Comparison of ENCODE assay signal across 13 mouse cellular contexts in the genomic region with DNA sequence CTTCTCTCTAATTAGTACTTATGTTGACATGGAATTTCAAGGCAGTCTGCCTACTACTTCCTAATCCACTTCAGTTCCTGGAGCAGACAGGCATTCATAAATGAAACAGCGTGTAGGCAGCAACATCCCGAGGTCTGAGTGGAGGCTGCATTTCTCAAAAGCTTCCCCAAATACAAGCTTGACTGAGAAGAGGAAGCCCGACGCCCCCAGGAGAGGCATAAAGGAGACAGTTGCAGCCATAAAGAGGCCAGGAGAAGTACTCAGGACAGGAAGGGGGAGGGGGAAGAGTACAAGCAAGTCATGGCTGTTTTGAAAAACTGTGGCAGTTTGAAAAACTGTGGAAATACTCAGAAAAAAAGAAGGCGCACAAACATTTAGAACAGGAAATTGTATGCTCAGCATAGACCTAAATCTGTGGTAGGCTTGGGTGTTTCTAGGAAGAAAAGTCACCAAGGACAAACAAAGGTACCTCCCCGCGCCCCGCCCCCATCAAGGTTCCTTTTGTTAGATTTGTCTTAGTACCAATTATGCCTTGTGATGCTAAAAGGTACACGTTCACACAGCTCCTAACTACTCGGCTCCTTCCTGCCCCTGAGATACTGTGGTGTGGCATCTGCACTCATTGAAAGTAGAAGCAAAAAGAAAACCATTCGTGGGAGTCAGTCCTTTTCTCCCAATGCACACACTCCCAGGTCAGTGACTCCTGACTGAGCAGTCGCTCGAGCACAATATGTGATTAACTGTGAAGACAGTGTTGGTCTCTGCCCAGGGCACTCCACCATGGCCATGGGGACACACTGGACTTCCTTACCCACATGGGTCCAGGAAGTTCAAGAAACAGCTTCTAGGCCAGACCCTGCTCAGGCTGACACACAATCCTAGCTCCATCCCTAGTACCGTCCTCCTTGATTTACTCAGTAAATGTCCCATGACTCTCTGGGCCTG.
DNase-seq lines count a peak whose midpoint lies in the region; ATAC-seq and TF ChIP-seq lines count a peak whose summit lies in the region.
"Had no signal": no experiment of that assay in that cellular context is flagged by ENCODE, and none has a peak within 500 bp of the region (broad histone marks: within the 10 kb centered on the region; RNA-seq: fewer than 3 reads in every experiment).

No protein-coding gene starts in this region.

- H3K4me1 ChIP-seq in hindbrain, embryonic 10.5 days (replicated peaks) = peaks cover 22% of the 10 kb centered on the region
- H3K4me1 ChIP-seq in hindbrain, postnatal 0 days (ENCODE audit: insufficient read depth, low read length) = no peaks in the 10 kb centered on the region
- H3K4me1 ChIP-seq in stomach, embryonic 16.5 days (ENCODE audit: control insufficient read depth, insufficient read depth, low read length) = peaks cover 9% of the 10 kb centered on the region; the same call in 1 of the 2 replicates
- no peaks in the 10 kb centered on the region for H3K4me1 ChIP-seq in stomach, postnatal 0 days (replicated peaks; ENCODE audit: control insufficient read depth, insufficient read depth)

- no peaks in the 10 kb centered on the region for H3K27me3 ChIP-seq in hindbrain, embryonic 10.5 days (ENCODE audit: insufficient read depth, poor library complexity, severe bottlenecking)
- no peaks in the 10 kb centered on the region for H3K27me3 ChIP-seq in hindbrain, postnatal 0 days (ENCODE audit: insufficient read depth, low read length)
- H3K27me3 ChIP-seq in stomach, embryonic 16.5 days (ENCODE audit: control insufficient read depth, insufficient read depth, low read length) = no peaks in the 10 kb centered on the region
- H3K27me3 ChIP-seq in stomach, postnatal 0 days (ENCODE audit: control insufficient read depth, insufficient read depth, low read length) = no peaks in the 10 kb centered on the region
- H3K27me3 ChIP-seq: hindbrain, embryonic 12.5 days had no signal

- no peak for TF ChIP-seq CTCF in hindbrain, postnatal 0 days (IDR thresholded peaks at IDR 0.05; ENCODE audit: low read depth)
- no peak for TF ChIP-seq CTCF in stomach, postnatal 0 days (IDR thresholded peaks at IDR 0.05; ENCODE audit: low read depth)
- TF ChIP-seq CTCF in left cerebral cortex, adult 2 months (IDR thresholded peaks at IDR 0.05) = no peak

- ATAC-seq in hindbrain, postnatal 0 days = no peak
- no peak for ATAC-seq in stomach, embryonic 16.5 days (ENCODE audit: insufficient read depth, low FRiP score)
- no peak for ATAC-seq in stomach, postnatal 0 days (ENCODE audit: low FRiP score, low TSS enrichment)
- peak; percentile 84 for ATAC-seq in granulocyte monocyte progenitor cell, adult 5-6 weeks (replicated peaks; ENCODE audit: poor library complexity, severe bottlenecking)
- ATAC-seq: forebrain, embryonic 14.5 days had no signal

- no peak overlapping the region for H3K4me2 ChIP-seq in hindbrain, postnatal 0 days (ENCODE audit: low read depth, low read length)
- H3K4me2 ChIP-seq in stomach, embryonic 16.5 days (ENCODE audit: low read depth, low read length) = no peak overlapping the region
- H3K4me2 ChIP-seq in stomach, postnatal 0 days (replicated peaks; ENCODE audit: low read depth) = no peak overlapping the region
- H3K4me2 ChIP-seq: hindbrain, embryonic 12.5 days had no signal

- no peak overlapping the region for H3K9ac ChIP-seq in hindbrain, postnatal 0 days (replicated peaks; ENCODE audit: low read length)
- 0 out of 2 replicates have a peak overlapping the region, but pooled peaks have one; percentile 43 for H3K9ac ChIP-seq in stomach, embryonic 16.5 days (ENCODE audit: low read length)
- no peak overlapping the region for H3K9ac ChIP-seq in stomach, postnatal 0 days (ENCODE audit: low read length)
- H3K9ac ChIP-seq: hindbrain, embryonic 12.5 days had no signal

- intact Hi-C loops in left cerebral cortex, adult 2 months (cut with DNase I) = loop anchor here (10.0 kb wide), 1 partner anchor 627 kb away; no protein-coding TSS in a partner anchor

- TF ChIP-seq EP300 in stomach, postnatal 0 days (optimal IDR thresholded peaks at IDR 0.05) = no peak

- peak overlapping the region; percentile 20; the same call in 1 of the 2 replicates for H3K27ac ChIP-seq in hindbrain, embryonic 10.5 days
- H3K27ac ChIP-seq in hindbrain, postnatal 0 days = no peak overlapping the region
- H3K27ac ChIP-seq in stomach, embryonic 16.5 days (ENCODE audit: low read length) = no peak overlapping the region
- H3K27ac ChIP-seq in stomach, postnatal 0 days (replicated peaks) = no peak overlapping the region
- no peak overlapping the region for H3K27ac ChIP-seq in left cerebral cortex, adult 2 months
- H3K27ac ChIP-seq: hindbrain, embryonic 12.5 days; layer of hippocampus, adult 2 months had no signal

- H3K4me3 ChIP-seq in hindbrain, embryonic 10.5 days = no peak overlapping the region
- no peak overlapping the region for H3K4me3 ChIP-seq in hindbrain, postnatal 0 days (ENCODE audit: low read length)
- H3K4me3 ChIP-seq in stomach, embryonic 16.5 days (replicated peaks; ENCODE audit: low read length) = no peak overlapping the region
- H3K4me3 ChIP-seq in stomach, postnatal 0 days (ENCODE audit: low read depth, low read length) = no peak overlapping the region
- no peak overlapping the region for H3K4me3 ChIP-seq in left cerebral cortex, adult 2 months
- H3K4me3 ChIP-seq: hindbrain, embryonic 12.5 days; layer of hippocampus, adult 2 months had no signal

- 57% methylated on average over 14 of the region's 14 CpGs for whole genome bisulfite sequencing in hindbrain, embryonic 10.5 days
- 51% methylated on average over 14 of the region's 14 CpGs for WGBS in hindbrain, postnatal 0 days
- 56% methylated on average over 14 of the region's 14 CpGs for WGBS in stomach, embryonic 16.5 days
- 60% methylated on average over 14 of the region's 14 CpGs for WGBS in stomach, postnatal 0 days

- DNase-seq in hindbrain, embryonic 10.5 days (ENCODE audit: low spot score) = no peak
- DNase-seq in hindbrain, postnatal 0 days (ENCODE audit: low spot score) = no peak
- no peak for DNase-seq in stomach, postnatal 0 days (ENCODE audit: low spot score)
- DNase-seq in left cerebral cortex, adult 2 months (ENCODE audit: extremely low spot score in 1 of 2, low spot score in 2 of 2) = no peak
- DNase-seq in left cerebral cortex, adult 11 months (ENCODE audit: low spot score) = no peak
- DNase-seq in lung, postnatal 14 days = no peak
- DNase-seq: cerebellum, postnatal 25 days; spleen, adult 18-20 months had no signal

- no peaks in the 10 kb centered on the region for H3K9me3 ChIP-seq in hindbrain, embryonic 10.5 days
- H3K9me3 ChIP-seq in hindbrain, postnatal 0 days (ENCODE audit: low read length) = no peaks in the 10 kb centered on the region
- no peaks in the 10 kb centered on the region for H3K9me3 ChIP-seq in stomach, embryonic 16.5 days (replicated peaks; ENCODE audit: control insufficient read depth, low read length)
- no peaks in the 10 kb centered on the region for H3K9me3 ChIP-seq in stomach, postnatal 0 days (ENCODE audit: control insufficient read depth, low read length)
- H3K9me3 ChIP-seq: hindbrain, embryonic 12.5 days had no signal

- H3K36me3 ChIP-seq in hindbrain, embryonic 10.5 days = no peaks in the 10 kb centered on the region
- no peaks in the 10 kb centered on the region for H3K36me3 ChIP-seq in hindbrain, postnatal 0 days (ENCODE audit: insufficient read depth, low read length)
- no peaks in the 10 kb centered on the region for H3K36me3 ChIP-seq in stomach, embryonic 16.5 days (ENCODE audit: control insufficient read depth, insufficient read depth, low read length)
- H3K36me3 ChIP-seq in stomach, postnatal 0 days (ENCODE audit: control insufficient read depth, insufficient read depth, low read length) = no peaks in the 10 kb centered on the region
- H3K36me3 ChIP-seq: hindbrain, embryonic 12.5 days had no signal
